ENCODE assay signal across 14 mouse cellular contexts in the genomic region with DNA sequence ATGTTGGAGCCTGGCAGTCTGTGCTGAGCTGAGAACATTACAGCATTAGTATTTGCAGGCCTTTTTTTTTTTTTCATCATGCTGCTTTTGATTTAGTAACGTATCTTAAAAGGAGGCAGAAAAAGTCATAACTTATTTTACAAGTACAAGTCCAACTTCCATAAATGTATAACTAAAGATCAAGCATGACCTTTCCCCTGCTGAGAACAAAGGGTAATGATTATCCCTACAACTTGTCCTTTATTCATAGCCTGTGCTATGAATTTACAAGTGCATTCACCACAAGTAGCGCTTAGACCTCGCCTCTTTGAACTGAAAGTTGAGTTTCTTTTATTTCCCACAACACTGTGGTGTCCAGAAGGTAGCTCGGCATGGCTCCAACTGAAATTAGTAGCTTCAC. TPM values are rescaled to one million over a fixed set of nuclear protein-coding genes. Genes with fewer than 3 reads are reported as not detected.
DNase-seq lines count a peak whose midpoint lies in the region; ATAC-seq lines count a peak whose summit lies in the region.
"Had no signal": no experiment of that assay in that cellular context is flagged by ENCODE, and none has a peak within 500 bp of the region (broad histone marks: within the 10 kb centered on the region; RNA-seq: fewer than 3 reads in every experiment).

No protein-coding gene starts in this region.

- intact Hi-C loops in heart, postnatal 36 days (cut with DNase I) = no loop called here

- no peak for DNase-seq in heart, postnatal 36 days
- DNase-seq in neural tube, embryonic 10.5 days (ENCODE audit: extremely low spot score, low spot score) = no peak
- DNase-seq in kidney, postnatal 36 days = peak; percentile 21 to 47
- no peak for DNase-seq in ovary, postnatal 10 days (ENCODE audit: low spot score)
- no peak for DNase-seq in layer of hippocampus, adult 11-12 months (ENCODE audit: low spot score)
- DNase-seq: right cerebral cortex, postnatal 25 days had no signal

- H3K9me3 ChIP-seq in heart, embryonic 14.5 days (ENCODE audit: control insufficient read depth, low read length) = no peaks in the 10 kb centered on the region
- no peaks in the 10 kb centered on the region for H3K9me3 ChIP-seq in neural tube, embryonic 12.5 days

- H3K4me1 ChIP-seq in heart, embryonic 14.5 days (ENCODE audit: control insufficient read depth in 2 of 2, insufficient read depth in 2 of 2, low read length in 2 of 2) = peaks cover 0 to 8% of the 10 kb centered on the region in 2 experiments; a peak in 2 of 4 replicates
- H3K4me1 ChIP-seq in neural tube, embryonic 12.5 days = no peaks in the 10 kb centered on the region

- H3K36me3 ChIP-seq in heart, embryonic 14.5 days (ENCODE audit: control insufficient read depth, insufficient read depth, low read length) = no peaks in the 10 kb centered on the region
- no peaks in the 10 kb centered on the region for H3K36me3 ChIP-seq in neural tube, embryonic 12.5 days

- no peak for ATAC-seq in heart, embryonic 14.5 days (ENCODE audit: insufficient number of reproducible peaks, insufficient read depth, low FRiP score, low read depth)
- no peak for ATAC-seq in neural tube, embryonic 12.5 days (ENCODE audit: low FRiP score, low read depth)
- ATAC-seq in megakaryocyte-erythroid progenitor cell, adult 5-6 weeks (replicated peaks; ENCODE audit: low FRiP score, low TSS enrichment, poor library complexity, severe bottlenecking) = no peak

- H3K9ac ChIP-seq in heart, embryonic 14.5 days (ENCODE audit: low read length) = no peak overlapping the region
- H3K9ac ChIP-seq in neural tube, embryonic 12.5 days = no peak overlapping the region

- H3K27ac ChIP-seq in heart, embryonic 14.5 days (replicated peaks in 1 of 2; ENCODE audit: control insufficient read depth in 1 of 2, insufficient read depth in 1 of 2, low read depth in 2 of 2, low read length in 2 of 2) = no peak overlapping the region
- no peak overlapping the region for H3K27ac ChIP-seq in neural tube, embryonic 12.5 days

- 92% methylated on average over 4 of the region's 4 CpGs for WGBS in heart, embryonic 14.5 days
- WGBS in neural tube, embryonic 12.5 days = 78% methylated on average over 4 of the region's 4 CpGs

- H3K4me3 ChIP-seq in heart, embryonic 14.5 days (ENCODE audit: control insufficient read depth in 1 of 2, insufficient read depth in 1 of 2, low read depth in 1 of 2, low read length in 2 of 2) = no peak overlapping the region
- no peak overlapping the region for H3K4me3 ChIP-seq in neural tube, embryonic 12.5 days

- 0 out of 2 replicates have a peak overlapping the region, but pooled peaks have one; percentile 84 for H3K4me2 ChIP-seq in heart, embryonic 14.5 days (ENCODE audit: low read length)
- peak overlapping the region; percentile 61; the same call in 1 of the 2 replicates for H3K4me2 ChIP-seq in neural tube, embryonic 12.5 days (replicated peaks)

- H3K27me3 ChIP-seq in heart, embryonic 14.5 days (ENCODE audit: control insufficient read depth, insufficient read depth, low read length) = no peaks in the 10 kb centered on the region
- no peaks in the 10 kb centered on the region for H3K27me3 ChIP-seq in neural tube, embryonic 12.5 days (replicated peaks)

RNA-seq across cellular contexts. Expression of a gene that starts 1.5 kb away (rescaled TPM):
- polyA plus RNA-seq in heart, embryonic 14.5 days (2014; fragmentation: Nextera tagmentation; extraction: Ambion mirVana) = 11.1 and 15.7 TPM in 2 replicates
- total RNA-seq in heart, postnatal 36 days (2021) = 10 to 100 TPM; 13.7 to 15.6 TPM
- 19.2 and 20.9 TPM in 2 replicates for polyA plus RNA-seq in neural tube, embryonic 12.5 days (2016; fragmentation: Nextera tagmentation; extraction: Ambion mirVana)
- total RNA-seq in megakaryocyte-erythroid progenitor cell, adult 5-6 weeks (2014; fragmentation: Nextera tagmentation) = 2.9 and 4.3 TPM in 2 replicates
- total RNA-seq in megakaryocyte-erythroid progenitor cell, adult 5-6 weeks (2017) = 0.38 and 4.8 TPM in 2 replicates

RNA-seq across cellular contexts. Expression of a gene that starts 30.5 kb away (rescaled TPM):
- not detected in 2 replicates for polyA plus RNA-seq in heart, embryonic 14.5 days (2014; fragmentation: Nextera tagmentation; extraction: Ambion mirVana)
- total RNA-seq in heart, postnatal 36 days (2021) = not detected
- polyA plus RNA-seq in neural tube, embryonic 12.5 days (2016; fragmentation: Nextera tagmentation; extraction: Ambion mirVana) = not detected in 2 replicates
- total RNA-seq in megakaryocyte-erythroid progenitor cell, adult 5-6 weeks (2014; fragmentation: Nextera tagmentation) = not detected in 2 replicates
- not detected in 2 replicates for total RNA-seq in megakaryocyte-erythroid progenitor cell, adult 5-6 weeks (2017)
- total RNA-seq: heart, adult 8-10 months; layer of hippocampus, postnatal 14 days had no signal
- polyA plus RNA-seq: cerebellum, adult 2 months had no signal

RNA-seq across cellular contexts. Expression of a gene that starts 47.5 kb away (rescaled TPM):
- not detected in 2 replicates for polyA plus RNA-seq in heart, embryonic 14.5 days (2014; fragmentation: Nextera tagmentation; extraction: Ambion mirVana)
- not detected for total RNA-seq in heart, postnatal 36 days (2021)
- not detected in 2 replicates for polyA plus RNA-seq in neural tube, embryonic 12.5 days (2016; fragmentation: Nextera tagmentation; extraction: Ambion mirVana)
- total RNA-seq in megakaryocyte-erythroid progenitor cell, adult 5-6 weeks (2014; fragmentation: Nextera tagmentation) = not detected in 2 replicates
- total RNA-seq in megakaryocyte-erythroid progenitor cell, adult 5-6 weeks (2017) = not detected in 2 replicates
- total RNA-seq: heart, adult 8-10 months; layer of hippocampus, postnatal 14 days had no signal
- polyA plus RNA-seq: cerebellum, adult 2 months; lung, embryonic 16.5 days; thymus, postnatal 0 days had no signal

RNA-seq across cellular contexts. Expression of a gene that starts 50.9 kb away (rescaled TPM):
- 0.53 and 0.89 TPM in 2 replicates for polyA plus RNA-seq in heart, embryonic 14.5 days (2014; fragmentation: Nextera tagmentation; extraction: Ambion mirVana)
- total RNA-seq in heart, postnatal 36 days (2021) = under 1 TPM in 1 of 2 experiments, not detected in 1; 0.27 TPM
- polyA plus RNA-seq in neural tube, embryonic 12.5 days (2016; fragmentation: Nextera tagmentation; extraction: Ambion mirVana) = 2.4 and 3.1 TPM in 2 replicates
- total RNA-seq in megakaryocyte-erythroid progenitor cell, adult 5-6 weeks (2014; fragmentation: Nextera tagmentation) = not detected in 2 replicates
- total RNA-seq in megakaryocyte-erythroid progenitor cell, adult 5-6 weeks (2017) = not detected in 2 replicates

Comparison
In these comparisons a context has a peak if more than half of its experiments do, and no peak if none do; other contexts are left out.
1. DNase-seq: peak in kidney, postnatal 36 days (2 of 2); none in heart, postnatal 36 days (0 of 2), neural tube, embryonic 10.5 days (single experiment), ovary, postnatal 10 days (single experiment) and layer of hippocampus, adult 11-12 months (single experiment).